Mouse (Mus musculus): ENCODE measurements at regions not wholly inside any gene's neighbourhood (a gene's known extent, or its start where the extent isn't known, plus 50 kb on each side); places are given as distances from the start of the nearest gene placed in this dataset.
"Not testable (repeated sequence)": the region's sequence is repeated elsewhere in the genome, so short reads cannot be mapped to it uniquely, and the experiment has no call there.

DNA sequence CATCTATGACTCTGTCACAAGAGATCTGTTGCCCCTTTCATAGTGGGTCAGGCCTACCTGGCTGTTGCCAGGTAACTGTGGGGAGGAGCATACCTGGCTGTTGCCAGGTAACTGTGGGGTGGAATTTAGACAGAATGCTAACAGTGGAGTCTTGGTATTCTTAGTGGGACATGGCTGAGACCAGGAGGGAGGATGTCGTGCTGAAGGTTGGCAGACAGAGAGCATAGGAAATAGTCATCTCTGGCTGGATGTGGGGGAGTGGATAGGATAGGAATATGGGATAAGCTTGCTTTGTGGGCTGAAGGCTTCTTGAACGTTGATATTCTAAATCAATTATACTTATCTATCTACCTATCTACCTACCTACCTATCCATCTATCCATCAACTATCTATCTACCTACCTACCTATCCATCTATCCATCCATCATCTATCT, 79.2 kb upstream of the Cpsf6 start:
- DNase-seq = no peak

DNA sequence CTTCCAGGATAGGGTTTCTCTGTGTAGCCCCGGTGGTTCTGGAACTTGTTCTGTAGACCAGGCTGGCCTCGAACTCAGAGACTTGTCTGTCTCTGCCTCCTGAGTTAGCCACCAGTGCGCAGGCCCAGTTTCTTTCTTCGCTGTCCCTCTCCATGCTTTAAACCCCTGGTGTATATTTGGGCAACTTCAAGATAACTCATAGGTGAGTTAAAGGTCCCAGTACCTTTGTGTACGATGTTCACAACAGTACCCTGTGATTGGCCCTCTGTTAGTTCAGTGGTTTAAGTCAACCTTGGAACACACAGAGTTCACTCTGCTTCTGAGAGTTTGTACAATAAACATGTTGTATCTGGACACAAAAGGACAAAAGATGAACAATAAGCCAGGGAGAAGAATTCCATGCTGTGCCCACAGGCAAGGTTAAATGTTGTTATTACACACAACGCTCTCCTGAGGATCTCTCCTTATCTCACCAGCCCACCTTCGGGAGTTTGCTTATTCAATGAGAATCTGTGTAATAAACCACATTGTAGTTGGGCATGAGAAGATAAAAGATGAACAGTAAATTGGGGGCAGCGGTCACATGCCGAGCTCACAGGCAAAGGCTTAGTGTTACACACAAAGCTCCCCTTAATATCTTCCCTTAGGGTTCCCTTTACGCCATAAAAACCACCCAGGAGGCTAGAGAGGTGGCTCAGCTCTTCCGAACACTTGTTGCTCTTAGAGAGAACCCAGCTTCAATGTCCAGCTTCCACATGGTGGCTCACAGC, 78.6 kb upstream of the Cpsf6 start:
- DNase-seq = no peak

DNA sequence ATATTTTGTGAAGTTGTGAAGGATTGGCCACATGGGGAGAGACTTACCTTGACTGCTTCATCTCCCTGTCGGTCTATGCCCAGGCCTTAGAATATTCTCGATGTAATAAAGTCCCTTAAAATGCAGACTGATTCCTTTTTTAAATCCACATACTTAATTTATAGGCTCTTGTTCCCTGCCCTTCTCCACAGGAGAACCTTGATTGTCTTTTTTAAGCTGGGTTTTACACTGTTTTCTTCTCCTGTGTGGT, 77.8 kb upstream of the Cpsf6 start:
- DNase-seq = no peak

DNA sequence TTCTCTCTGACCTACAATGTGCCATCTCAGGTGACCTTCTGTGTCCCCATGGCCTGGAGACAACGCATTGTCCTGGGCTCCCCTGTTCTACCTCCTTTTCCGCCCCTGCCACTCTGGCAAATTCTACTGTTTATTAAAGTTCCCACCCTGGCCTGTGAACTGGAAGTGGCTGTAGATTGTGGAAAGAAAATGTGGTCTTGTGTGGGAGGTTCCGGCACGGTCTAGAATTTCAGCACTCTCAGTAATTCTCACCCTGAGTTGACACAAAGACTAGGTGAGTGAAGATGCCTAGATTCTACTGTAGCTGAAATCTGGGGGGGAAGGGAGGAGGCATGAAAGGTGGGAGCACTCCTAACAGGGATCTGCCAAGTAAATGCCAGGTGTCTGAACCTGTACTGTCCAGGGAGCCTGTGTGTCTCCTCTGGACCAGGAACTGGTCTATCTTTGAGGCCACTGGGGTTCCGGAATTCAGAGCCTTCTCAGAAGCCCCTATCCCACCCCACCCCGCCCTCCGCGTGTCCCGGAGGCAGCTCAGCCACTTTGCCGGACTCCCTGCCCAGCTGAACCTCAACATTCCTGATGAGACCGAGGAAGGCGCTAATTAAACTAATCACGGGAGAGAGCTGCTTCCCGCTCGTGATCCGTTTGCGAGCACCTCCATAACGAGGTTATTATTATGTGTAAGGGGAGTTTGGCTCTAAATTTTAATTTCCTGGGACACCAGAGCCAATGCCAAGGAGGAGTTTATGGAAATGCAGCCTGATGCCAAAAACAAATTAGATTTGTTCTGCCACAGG, 77.3 kb upstream of the Cpsf6 start:
- DNase-seq = no peak

DNA sequence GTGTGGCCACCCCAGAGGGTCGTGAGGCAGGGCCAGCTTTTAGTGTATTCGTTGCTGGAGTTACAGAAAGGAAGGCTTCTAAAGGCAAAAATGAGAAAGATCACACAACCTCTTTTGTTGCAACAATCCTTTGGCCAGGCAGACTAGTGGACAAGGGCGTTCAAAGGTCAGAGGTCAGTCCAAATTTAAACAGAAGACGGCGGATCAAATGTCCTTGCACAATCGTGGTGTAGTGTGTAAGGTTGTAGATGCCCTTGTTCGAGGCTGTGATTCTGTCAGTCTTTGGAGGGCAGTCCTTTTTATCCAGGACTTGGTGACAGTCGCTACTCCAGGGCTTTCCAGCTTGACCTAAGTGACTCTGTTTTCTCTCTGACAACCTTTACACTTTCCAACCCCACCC, 76.6 kb upstream of the Cpsf6 start:
- no peak for DNase-seq

DNA sequence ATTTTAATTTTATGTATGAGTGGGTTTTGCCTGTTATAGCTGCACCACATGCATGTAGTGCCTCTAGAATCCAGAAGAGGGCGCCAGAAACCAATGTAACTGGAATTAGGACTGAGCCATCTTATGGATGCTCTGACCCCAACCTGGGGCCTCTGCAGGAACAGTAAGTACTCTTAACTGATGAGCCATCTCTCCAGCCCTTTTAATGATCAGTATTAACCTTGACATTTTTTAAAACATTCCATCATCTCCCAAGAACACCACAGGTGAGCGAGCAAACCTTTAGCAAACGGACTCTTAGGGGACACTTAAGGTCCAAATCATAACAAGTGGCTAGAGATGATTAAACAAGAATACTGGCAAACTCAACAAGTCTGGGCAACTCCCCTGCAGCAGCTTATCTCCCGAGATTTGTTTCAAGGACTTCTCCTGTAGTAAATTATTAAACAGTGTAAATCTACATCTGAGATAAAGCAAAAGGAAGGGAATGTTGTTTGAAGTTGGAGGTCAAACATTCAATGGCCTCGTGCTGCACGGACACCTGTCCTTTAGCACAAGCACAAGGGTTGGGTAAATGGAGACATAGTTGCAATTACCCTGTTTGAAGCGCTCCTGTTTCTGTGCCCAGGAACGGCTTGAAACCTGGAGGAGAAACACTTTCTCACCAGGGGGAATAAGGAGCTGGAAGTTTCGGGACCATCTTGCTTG, 75.9 kb upstream of the Cpsf6 start:
- peak; percentile 28 to 33 for DNase-seq

DNA sequence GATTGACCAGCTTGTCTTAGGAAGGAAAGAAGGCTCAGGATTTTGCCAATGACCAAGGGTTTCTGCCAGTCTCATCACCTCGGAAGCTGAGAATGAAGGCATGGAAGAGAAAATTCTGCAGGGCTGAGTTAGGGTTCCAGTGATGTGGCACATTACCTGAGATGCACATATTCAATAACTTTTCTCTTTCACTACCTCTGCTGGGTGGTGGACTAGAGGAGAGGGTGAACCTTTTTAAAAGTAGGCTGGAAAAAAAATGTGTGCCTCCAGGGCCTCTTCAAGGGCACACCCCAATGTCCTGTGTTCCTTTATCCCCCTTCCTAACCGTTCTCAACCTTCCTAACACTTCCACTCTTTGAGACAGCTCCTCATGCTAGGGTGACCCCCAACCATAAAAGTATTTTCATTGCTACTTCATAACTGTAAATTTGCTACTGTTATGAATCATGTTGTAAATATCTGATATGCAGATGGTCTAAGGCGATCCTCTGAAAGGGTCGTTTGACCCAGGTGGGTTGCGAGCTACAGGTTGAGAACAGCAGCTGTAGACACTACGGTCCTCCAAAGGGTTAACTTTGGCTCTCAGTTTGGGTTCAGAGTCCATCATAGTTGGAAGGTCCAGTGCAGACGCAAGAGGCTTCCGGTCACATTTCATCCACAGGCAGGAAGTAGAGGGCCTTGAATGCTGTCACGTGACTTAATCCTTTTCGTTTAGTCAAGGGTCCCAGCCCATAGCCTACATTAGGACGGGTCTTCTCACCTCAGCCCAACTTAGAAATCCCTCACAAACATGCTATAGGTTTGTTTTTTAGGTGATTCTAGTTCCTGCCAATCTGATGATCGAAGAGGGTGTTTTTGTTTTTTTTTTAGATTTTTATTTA, 75.1 kb upstream of the Cpsf6 start:
- DNase-seq = no peak

DNA sequence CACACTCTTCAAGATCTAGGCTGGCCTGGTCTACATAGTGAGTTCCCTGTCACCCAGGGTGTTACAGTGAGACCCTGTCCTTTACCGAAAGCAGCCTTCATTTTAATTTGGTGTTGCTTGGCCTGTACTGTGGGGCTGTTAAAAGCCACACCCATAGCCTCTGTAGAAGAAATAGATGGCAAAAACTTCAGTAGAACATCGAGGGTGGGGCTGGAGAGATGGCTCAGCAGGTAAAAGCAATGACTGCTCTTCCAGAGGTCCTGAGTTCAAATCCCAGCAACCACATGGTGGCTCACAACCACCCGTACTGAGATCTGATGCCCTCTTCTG, 74.3 kb upstream of the Cpsf6 start:
- no peak for DNase-seq

DNA sequence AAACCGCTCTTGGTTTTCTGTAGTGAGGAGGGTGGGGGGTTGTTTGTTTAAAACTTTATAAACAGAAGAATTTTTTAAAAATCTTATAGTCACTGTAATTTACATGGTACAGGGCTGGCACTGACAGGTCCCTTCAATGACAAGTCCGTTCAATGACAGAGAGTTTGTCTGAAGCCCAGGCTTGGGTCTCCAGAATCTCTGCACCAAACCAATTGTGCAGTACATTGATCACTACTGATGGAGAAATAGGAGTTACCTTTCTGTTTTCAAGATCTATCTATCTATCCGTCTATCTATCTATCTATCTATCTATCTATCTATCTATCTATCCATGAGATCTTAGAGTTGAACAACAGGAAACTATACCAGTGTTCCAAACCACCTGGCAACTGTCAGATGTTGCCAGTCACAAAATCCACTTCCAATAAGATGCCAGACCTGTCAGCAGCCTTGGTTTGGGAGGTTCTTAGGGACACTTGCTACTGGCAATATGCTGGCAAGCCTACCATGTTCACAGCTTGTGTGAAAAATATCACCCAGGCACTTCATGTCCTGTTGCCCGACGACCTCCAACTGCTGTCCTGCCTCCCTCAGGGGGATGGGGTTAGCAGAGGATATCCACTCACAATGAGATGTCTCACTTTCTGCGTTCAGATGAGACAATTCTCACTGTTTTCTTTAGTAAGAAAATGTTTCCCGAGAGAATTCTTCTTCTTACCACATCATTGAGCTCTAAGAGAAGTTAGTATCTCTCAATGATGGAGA, 73.8 kb upstream of the Cpsf6 start:
- no peak for DNase-seq

DNA sequence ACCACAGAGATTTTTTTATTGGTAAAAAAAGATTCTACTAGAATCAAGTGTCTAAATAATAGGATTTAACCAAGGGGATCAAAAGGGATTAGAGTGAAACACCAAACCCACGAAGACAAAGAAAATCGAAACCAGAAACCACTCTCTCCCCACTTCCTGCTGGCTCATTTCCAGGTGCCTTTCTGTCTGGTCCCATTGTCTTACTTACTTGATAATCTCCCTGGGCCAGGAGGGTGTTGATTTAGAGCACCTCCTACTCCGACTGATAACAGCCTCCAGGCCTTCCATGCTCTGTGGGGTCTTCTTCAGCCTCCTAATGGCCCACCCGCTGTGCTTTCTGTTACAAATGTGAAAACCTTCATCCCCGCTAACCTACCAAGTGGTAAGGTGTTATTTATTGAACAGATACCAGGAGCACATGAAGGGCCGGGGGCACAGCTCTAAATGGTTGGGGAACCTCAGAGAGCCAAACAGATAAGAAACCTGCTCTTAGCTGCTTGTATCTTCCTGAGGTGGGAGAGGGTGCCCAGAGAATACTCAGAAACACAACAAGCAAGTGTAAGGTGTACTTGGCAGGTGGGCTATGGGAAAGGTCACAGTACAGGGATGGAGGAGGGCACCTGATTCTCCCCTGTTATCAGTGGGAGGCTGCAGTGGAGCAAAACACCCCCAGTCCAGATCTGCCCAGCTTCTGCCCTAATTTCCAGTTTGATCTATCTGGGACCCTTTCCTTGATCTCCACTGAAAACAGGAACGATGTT, 72.6 kb upstream of the Cpsf6 start:
- DNase-seq = no peak

DNA sequence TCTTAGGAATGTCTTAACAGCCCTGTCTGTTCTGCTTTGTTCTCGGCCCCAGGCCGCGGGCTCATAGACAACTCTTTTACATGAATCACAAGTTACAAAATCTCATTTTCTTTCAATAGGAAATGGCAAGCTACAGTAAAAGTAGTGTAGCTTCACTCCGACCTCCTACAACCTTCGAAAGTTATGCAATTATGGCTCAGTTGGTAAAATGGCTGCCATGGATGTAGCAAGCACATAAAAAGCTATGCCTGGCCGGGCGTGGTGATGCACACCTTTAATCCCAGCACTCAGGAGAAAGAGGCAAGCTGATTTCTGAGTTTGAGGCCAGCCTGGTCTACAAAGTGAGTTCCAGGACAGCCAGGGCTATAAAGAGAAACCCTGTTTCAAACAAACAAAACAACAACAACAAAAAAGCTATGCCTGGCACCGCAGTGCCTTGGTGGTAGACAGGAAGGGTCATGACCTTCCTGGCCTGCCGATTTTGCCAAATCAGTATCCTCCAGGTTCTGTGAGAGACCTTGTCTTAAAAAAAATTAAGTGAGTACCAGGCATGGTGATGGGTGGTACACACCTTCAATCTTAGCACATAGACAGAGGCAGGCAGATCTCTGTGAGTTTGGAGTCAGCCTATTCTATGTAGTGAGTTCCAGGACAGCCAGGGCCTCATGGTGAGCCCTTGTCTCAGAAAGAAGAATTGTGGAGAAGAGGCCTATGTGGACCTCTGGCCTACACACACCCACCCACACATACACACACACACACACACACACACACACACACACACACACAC, 71.8 kb upstream of the Cpsf6 start:
- DNase-seq = no peak

DNA sequence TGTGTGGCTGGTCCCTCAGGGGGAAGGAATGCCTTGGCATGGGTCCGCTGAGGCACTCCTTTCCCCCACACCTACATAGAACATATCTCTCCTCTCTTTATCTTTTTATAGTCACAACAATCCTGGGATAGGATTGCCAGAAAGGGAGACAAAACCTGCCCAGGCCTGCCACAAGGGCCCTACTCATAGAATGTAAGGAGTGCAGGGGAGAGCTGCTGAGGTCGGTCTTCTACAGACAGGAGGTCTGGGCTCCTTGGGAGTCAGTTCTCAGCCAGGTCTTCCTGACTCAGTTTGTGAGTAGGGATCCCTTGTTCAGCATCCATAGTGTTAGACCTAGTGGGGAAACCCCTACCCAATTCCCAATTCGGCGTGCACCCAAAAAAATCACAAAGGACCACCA, 70.8 kb upstream of the Cpsf6 start:
- DNase-seq = no peak

DNA sequence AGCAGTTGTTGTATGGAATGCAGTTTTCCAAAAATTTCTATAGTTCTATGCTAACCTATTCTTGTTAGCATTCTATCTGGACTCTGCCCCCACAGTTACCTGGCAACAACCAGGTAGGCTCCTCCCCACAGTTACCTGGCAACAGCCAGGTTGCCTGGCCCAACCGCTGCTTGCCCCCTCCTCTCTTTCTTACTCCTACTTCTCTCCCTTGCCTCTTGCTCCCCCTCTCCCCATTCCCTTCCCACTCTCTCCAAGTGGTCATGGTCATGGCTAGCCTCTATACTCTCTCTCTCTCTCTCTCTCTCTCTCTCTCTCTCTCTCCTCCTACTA, 70.4 kb upstream of the Cpsf6 start:
- DNase-seq = no peak

DNA sequence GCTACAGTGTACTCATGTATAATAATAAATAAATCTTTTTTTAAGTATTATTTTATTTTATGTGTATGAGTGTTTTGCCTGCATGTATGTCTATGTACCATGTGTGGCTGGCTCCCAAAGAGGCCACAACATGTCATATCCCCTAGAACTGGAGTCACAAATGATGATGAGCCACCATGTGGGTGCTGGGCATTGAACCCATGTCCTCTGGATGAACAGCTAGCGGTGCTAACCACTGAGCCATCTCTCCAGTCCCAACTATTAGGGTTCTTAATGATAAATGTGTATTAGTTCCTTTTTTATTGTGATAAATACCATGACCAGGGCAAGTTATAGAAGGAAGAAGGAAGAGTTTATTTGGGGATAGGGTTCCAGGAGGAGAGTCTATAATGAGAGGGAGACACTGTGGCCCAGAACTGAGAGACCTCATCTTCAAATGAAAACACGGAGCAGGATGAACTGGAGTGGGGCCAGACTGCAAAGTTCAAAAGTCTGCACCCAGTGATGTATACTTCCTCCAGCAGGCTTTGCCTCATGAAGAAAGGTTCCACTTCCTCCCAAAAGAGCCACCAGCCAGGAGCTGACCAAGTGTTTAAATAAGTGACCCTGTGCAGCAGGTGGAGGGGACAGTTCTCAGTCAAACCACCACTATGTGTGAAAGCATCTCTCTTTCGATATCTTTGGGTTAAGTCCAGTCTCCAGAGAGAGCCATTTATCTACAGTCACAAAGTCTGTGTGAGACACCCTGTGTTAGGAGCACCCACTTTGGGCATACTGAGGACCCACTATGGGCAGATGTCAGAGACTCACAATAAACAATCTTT, 69.8 kb upstream of the Cpsf6 start:
- DNase-seq = no peak

DNA sequence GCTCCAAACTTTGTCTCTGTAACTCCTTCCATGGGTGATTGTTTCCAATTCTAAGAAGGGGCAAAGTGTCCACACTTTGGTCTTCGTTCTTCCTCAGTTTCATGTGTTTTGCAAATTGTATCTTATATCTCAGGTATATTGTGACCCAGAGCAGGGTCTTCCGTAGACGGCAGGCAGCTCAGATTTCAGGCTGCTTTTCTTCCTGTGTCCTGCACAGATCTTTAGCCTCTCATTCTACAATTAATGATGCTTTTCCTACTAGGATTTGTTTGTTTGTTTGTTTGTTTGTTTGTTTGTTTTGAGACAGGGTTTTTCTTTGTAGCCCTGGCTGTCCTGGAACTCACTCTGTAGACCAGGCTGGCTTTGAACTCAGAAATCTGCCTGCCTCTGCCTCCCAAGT, 69.0 kb upstream of the Cpsf6 start:
- DNase-seq = not testable (repeated sequence)

DNA sequence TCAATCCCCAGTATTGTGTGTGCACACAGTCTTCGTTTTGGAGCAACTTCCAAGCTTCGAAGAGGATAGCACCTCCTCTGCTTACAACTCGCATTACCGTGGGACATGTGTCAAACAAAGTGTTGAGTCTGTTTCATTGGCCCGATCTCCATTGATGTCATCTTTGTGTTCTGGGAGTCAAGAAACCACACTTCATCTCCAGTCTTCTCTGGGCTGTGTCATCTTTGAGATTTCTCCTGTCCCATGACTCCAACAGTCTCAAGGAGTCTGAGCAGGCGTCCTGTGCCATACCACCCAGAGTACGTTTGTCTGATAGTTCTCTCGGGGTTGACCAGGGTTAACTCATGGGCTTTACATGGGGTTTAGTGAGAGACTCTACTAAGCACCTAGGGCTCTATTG, 67.8 kb upstream of the Cpsf6 start:
- DNase-seq = no peak

DNA sequence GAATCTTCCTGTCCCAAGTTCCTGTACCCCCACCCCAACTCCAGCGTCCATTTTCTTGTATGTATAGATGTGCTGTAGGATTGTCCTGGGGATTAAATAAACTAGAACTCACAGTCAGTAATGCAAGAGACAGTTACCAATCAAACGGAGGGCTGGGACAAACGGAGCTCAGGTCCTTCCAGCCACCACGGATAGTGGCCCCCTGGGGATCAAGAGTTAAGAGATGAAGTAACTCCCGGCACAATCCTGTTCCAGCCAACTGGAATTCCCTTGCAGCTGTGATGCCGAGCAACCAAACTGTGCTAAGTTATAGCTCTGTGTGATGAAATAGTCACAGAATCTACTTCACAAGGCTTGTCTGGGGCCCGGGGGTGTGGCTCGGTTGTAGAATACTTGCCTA, 67.4 kb upstream of the Cpsf6 start:
- no peak for DNase-seq

DNA sequence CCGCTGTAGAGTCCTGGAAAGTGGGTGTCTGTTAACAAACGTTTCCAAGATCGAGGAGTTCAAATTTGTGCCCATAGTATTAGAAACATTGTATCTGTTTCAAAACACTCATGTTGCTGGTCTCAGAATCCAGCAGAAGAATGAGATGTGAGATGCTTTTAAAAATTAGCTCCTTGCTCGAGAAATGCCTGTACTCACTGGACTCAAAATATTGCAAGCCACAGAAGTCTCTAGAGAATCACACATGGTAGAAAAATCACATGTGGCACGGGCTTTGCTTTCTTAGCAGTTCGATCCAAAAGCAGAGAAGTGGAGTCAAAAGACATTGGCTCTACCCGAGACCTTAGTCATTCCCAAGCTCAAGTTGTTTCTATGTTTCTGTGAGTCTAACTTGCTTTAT, 67.0 kb upstream of the Cpsf6 start:
- DNase-seq = no peak

DNA sequence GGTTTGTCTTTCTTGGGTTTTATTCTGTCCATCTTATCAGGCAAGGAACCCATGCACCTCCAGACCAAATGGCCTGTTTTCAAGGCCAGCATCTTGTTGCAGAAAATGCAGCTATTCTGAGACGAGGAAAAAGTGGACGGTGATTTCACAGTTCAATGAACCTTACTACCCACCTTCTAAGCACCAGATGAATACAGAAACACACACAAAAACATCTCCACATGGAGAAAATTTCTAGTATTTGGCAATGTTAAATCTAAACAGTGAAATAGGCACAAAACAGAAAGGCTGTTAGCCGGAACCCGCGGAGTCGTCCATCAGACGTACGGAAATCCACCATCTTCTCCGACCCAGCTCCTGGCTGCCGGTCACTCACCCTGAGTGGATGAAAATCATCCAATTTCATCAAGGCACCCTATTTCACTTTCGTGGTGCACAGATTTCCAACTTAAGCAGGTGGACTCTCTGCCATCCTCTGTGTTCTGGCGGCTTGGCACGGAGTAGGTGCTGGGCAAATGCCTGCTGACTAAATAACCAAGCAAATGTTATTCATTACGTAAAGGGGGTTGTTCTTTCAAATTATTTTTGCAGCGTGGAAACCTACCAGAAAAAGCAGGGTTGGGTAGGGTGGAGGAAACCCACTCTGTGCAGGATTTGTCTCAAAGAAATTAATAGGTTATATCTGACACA, 66.1 kb upstream of the Cpsf6 start:
- DNase-seq = peak; percentile 13 to 34

All from cerebellum, postnatal 36 days (tissue).